Mouse (Mus musculus): ENCODE measurements around the gene Pgs1.

The Pgs1 gene

GRCm38 (mm10) chr11:117963091-117963793, 22.9 kb upstream of the Pgs1 start:
- peak; percentile 86 for DNase-seq (ENCODE audit: low spot score)

GRCm38 (mm10) chr11:117963872-117964271, 22.2 kb upstream of the Pgs1 start:
- DNase-seq (ENCODE audit: low spot score) = no peak

- DNase-seq (ENCODE audit: low spot score) = no peak
Observed at GRCm38 (mm10) chr11:117964294-117964693, 21.8 kb upstream of the Pgs1 start.

GRCm38 (mm10) chr11:117965052-117965451, 21.0 kb upstream of the Pgs1 start:
- DNase-seq (ENCODE audit: low spot score) = no peak

- no peak for DNase-seq (ENCODE audit: low spot score)
Observed at GRCm38 (mm10) chr11:117965561-117965981, 20.5 kb upstream of the Pgs1 start.

GRCm38 (mm10) chr11:117966506-117967100, 19.5 kb upstream of the Pgs1 start:
- DNase-seq (ENCODE audit: low spot score) = no peak

GRCm38 (mm10) chr11:117967249-117968015, 18.7 kb upstream of the Pgs1 start:
- no peak for DNase-seq (ENCODE audit: low spot score)

- no peak for DNase-seq (ENCODE audit: low spot score)
Observed at GRCm38 (mm10) chr11:117968016-117968671, 17.9 kb upstream of the Pgs1 start.

GRCm38 (mm10) chr11:117968716-117969099, 17.4 kb upstream of the Pgs1 start:
- DNase-seq (ENCODE audit: low spot score) = no peak

GRCm38 (mm10) chr11:117969100-117969944, 16.8 kb upstream of the Pgs1 start:
- DNase-seq (ENCODE audit: low spot score) = peak; percentile 80

GRCm38 (mm10) chr11:117969945-117970872, 15.9 kb upstream of the Pgs1 start, which contains the start of gene Socs3:
TSS of gene Socs3 (minus strand) at chr11:117970047.
- peak; percentile 82 for DNase-seq (ENCODE audit: low spot score)

GRCm38 (mm10) chr11:117971100-117971499, 15.0 kb upstream of the Pgs1 start:
- DNase-seq (ENCODE audit: low spot score) = no peak

GRCm38 (mm10) chr11:117971646-117972242, 14.3 kb upstream of the Pgs1 start:
- DNase-seq (ENCODE audit: low spot score) = no peak

GRCm38 (mm10) chr11:117972656-117973558, 13.2 kb upstream of the Pgs1 start:
- no peak for DNase-seq (ENCODE audit: low spot score)

GRCm38 (mm10) chr11:117973569-117973968, 12.5 kb upstream of the Pgs1 start:
- DNase-seq (ENCODE audit: low spot score) = no peak

- DNase-seq (ENCODE audit: low spot score) = no peak
Observed at GRCm38 (mm10) chr11:117974327-117975125, 11.6 kb upstream of the Pgs1 start.

GRCm38 (mm10) chr11:117975211-117975967, 10.7 kb upstream of the Pgs1 start:
- DNase-seq (ENCODE audit: low spot score) = no peak

All from left cerebral cortex, adult 11 months (tissue).